Mouse (Mus musculus) midbrain, postnatal 0 days (tissue): Measurements from ENCODE around the gene Erp27. TPM values are rescaled to one million over a fixed set of nuclear protein-coding genes. Genes with fewer than 3 reads are reported as not detected.

Experiments used
- ATAC-seq: fragments of 200-750 bp; cut with Nextera tagmentation; 2 replicates; pipeline ENCODE4 v1.8.0; 2017; ENCODE audit warnings: moderate number of reproducible peaks, mild to moderate bottlenecking, moderate TSS enrichment, moderate library complexity; ENCODE audit not compliant: low FRiP score
- DNase-seq: peaks from one replicate; pipeline ENCODE4 v3.0.0-alpha.2; 2015; ENCODE audit warnings: low spot score
- H3K27ac ChIP-seq: fragments of 300-500 bp; sonication (generic); 2 replicates; pipeline ENCODE4 v1.5.1; 2014; ENCODE audit warnings: low read depth, mild to moderate bottlenecking, low read length, mixed read lengths
- H3K27me3 ChIP-seq: fragments of 300-500 bp; sonication (generic); 2 replicates; pipeline ENCODE4 v1.6.1; 2014; ENCODE audit warnings: low read length, control low read depth, mixed read lengths; ENCODE audit not compliant: insufficient read depth
- H3K36me3 ChIP-seq: fragments of 300-500 bp; sonication (generic); 2 replicates; pipeline ENCODE4 v1.6.1; 2014; ENCODE audit warnings: low read length, control low read depth, mixed read lengths; ENCODE audit not compliant: insufficient read depth
- H3K4me1 ChIP-seq: fragments of 300-500 bp; sonication (generic); 2 replicates; pipeline ENCODE4 v1.6.1; 2014; ENCODE audit warnings: mild to moderate bottlenecking, control low read depth, antibody characterized with exemption, low read length, mixed read lengths; ENCODE audit not compliant: insufficient read depth
- H3K4me2 ChIP-seq: fragments of 300-500 bp; sonication (generic); 2 replicates; pipeline ENCODE4 v1.6.1; 2014; ENCODE audit warnings: low read depth, mild to moderate bottlenecking, low read length, mixed read lengths; ENCODE audit not compliant: poor library complexity, severe bottlenecking
- H3K4me3 ChIP-seq: fragments of 300-500 bp; sonication (generic); 2 replicates; pipeline ENCODE4 v1.5.1; 2014; ENCODE audit warnings: low read depth, mild to moderate bottlenecking, low read length, moderate library complexity
- H3K9ac ChIP-seq: fragments of 300-500 bp; sonication (generic); replicated peaks from 2 replicates; pipeline ENCODE4 v1.6.1; 2014; ENCODE audit warnings: mild to moderate bottlenecking, low read length, moderate library complexity, mixed read lengths; ENCODE audit not compliant: poor library complexity, severe bottlenecking
- H3K9me3 ChIP-seq: fragments of 300-500 bp; sonication (generic); 2 replicates; pipeline ENCODE4 v1.6.1; 2016; ENCODE audit warnings: low read length, control low read depth
- CTCF ChIP-seq: IDR thresholded peaks from 2 replicates; pipeline ENCODE4 v1.5.1; 2016; ENCODE audit warnings: antibody characterized with exemption, mild to moderate bottlenecking
- WGBS: fragments of 180-500 bp; shearing (Covaris S2); extraction: QIAGEN DNeasy Blood & Tissue Kit; methylation state at CpG from one replicate; pipeline ENCODE4 v1.1.7; 2014; 5-methylcytosine and 5-hydroxymethylcytosine counted together
- polyA plus RNA-seq: library from polyadenylated mRNA; unstranded; fragments of >200 nt; fragmentation: Nextera tagmentation; extraction: Ambion mirVana; gene quantifications from 2 replicates; pipeline ENCODE4 v1.2.1, GENCODE M21; 2015
- total RNA-seq: library from RNA; depleted of rRNA; stranded (reverse); fragments of >200 nt; gene quantifications from 2 replicates; pipeline ENCODE4 v1.2.3, GENCODE M21; 2014

The Erp27 gene
- total and polyA plus RNA-seq, 2 experiments from 2014 or later = not detected

DNA sequence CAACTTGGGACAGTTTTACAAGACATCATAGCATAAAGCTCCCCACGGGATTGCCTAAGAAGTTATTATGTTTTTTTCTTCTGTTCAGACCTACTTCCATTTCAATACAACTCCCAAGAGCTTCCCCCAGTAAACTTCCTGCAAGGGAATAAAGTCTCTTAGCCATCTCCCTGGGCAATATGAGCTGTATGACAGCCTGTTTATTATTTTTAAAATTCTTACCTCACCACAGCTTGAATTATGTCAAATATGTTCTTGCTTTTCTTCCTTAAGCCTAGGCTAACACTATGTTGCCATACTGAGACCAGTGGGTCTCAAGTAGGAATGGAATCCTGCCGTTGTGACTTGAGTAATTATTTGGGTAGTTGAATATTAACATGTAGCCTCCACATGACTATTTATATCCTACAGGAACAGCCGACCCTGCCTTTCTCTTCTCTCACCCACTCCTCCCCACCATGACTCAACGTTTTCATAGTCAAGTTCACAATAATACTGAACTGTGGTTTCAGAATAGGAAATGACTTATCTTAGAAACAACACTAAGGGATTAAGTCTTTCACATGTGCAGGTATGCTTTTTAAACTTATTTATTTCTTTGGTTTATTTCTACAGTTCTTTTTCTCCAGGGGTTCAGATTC, 21.5 kb downstream of the Erp27 start:
- no peak overlapping the region for H3K9ac ChIP-seq
- 78% methylated on average over 4 of the region's 4 CpGs for whole genome bisulfite sequencing
- DNase-seq = no peak
- H3K27ac ChIP-seq = no peak overlapping the region
- H3K36me3 ChIP-seq = no peaks in the 10 kb centered on the region
- no peak overlapping the region for H3K4me2 ChIP-seq
- no peaks in the 10 kb centered on the region for H3K27me3 ChIP-seq
- no peak for TF ChIP-seq CTCF
- H3K4me3 ChIP-seq = no peak overlapping the region
- no peaks in the 10 kb centered on the region for H3K4me1 ChIP-seq
- H3K9me3 ChIP-seq = no peaks in the 10 kb centered on the region
- no peak for ATAC-seq

DNA sequence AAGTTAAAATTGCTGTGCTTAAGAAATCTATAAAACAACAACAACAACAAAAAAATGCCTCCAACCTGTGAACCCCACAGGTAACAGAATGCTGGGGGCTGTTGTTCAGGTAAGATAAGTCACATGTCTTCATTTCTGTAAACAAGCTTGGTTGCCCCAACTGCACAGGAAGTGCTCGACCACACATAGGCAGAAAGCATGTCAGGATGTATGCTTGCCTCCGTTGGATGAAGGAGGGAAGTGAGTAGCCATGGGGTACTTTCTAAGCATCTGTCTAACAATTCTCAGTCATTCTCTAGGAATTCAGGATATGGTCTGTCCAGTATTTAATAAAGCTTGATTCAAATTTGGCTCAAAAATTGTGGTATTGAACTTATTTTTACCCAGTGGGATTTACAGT, 23.0 kb downstream of the Erp27 start:
- TF ChIP-seq CTCF = no peak
- H3K4me2 ChIP-seq = no peak overlapping the region
- DNase-seq (no peak), ATAC-seq (no peak)
- no peaks in the 10 kb centered on the region for H3K9me3 ChIP-seq
- no peak overlapping the region for H3K9ac ChIP-seq
- no peak overlapping the region for H3K27ac ChIP-seq
- no peaks in the 10 kb centered on the region for H3K27me3 ChIP-seq
- H3K4me3 ChIP-seq = no peak overlapping the region
- WGBS = 82% methylated on average over 2 of the region's 2 CpGs
- H3K36me3 ChIP-seq = no peaks in the 10 kb centered on the region
- H3K4me1 ChIP-seq = no peaks in the 10 kb centered on the region

DNA sequence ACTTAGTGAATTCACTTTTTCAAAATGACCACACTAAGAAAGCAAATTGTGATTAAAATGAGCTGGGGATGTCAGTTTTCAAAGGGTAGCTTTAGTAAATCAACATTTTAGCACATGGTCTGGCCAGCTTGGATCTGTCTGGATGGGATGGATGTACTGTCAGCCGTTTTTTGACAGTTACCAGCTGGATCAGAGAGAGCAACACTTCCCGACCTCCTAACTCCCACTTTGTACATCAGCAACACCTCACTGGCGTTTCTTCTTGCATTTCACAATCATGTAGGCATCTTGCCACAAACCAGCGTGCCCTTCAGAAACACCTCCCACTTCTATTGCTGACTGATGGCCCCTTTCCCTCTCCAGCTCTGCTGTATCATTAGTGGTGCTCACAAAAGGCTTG, 23.8 kb downstream of the Erp27 start:
- TF ChIP-seq CTCF = no peak
- DNase-seq = no peak
- no peaks in the 10 kb centered on the region for H3K27me3 ChIP-seq
- H3K27ac ChIP-seq = no peak overlapping the region
- no peaks in the 10 kb centered on the region for H3K4me1 ChIP-seq
- H3K9me3 ChIP-seq = no peaks in the 10 kb centered on the region
- H3K4me3 ChIP-seq = no peak overlapping the region
- no peak for ATAC-seq
- WGBS = 73% methylated on average over 4 of the region's 4 CpGs
- no peaks in the 10 kb centered on the region for H3K36me3 ChIP-seq
- H3K4me2 ChIP-seq = no peak overlapping the region
- H3K9ac ChIP-seq = no peak overlapping the region

- ATAC-seq (no peak), DNase-seq (no peak)
- no peaks in the 10 kb centered on the region for H3K36me3 ChIP-seq
- no peak overlapping the region for H3K4me3 ChIP-seq
- 83% methylated on average over 4 of the region's 4 CpGs for WGBS
- no peaks in the 10 kb centered on the region for H3K27me3 ChIP-seq
- no peak for TF ChIP-seq CTCF
- H3K9me3 ChIP-seq = no peaks in the 10 kb centered on the region
- no peak overlapping the region for H3K4me2 ChIP-seq
- no peaks in the 10 kb centered on the region for H3K4me1 ChIP-seq
- H3K27ac ChIP-seq = no peak overlapping the region
- no peak overlapping the region for H3K9ac ChIP-seq
Observed at GRCm38 (mm10) chr6:136897789-136898188, 24.2 kb downstream of the Erp27 start.

- no peaks in the 10 kb centered on the region for H3K27me3 ChIP-seq
- H3K4me2 ChIP-seq = no peak overlapping the region
- no peak overlapping the region for H3K9ac ChIP-seq
- 62% methylated on average over 15 of the region's 15 CpGs for WGBS
- DNase-seq (no peak), ATAC-seq (no peak)
- TF ChIP-seq CTCF = no peak
- H3K27ac ChIP-seq = no peak overlapping the region
- H3K36me3 ChIP-seq = no peaks in the 10 kb centered on the region
- no peaks in the 10 kb centered on the region for H3K9me3 ChIP-seq
- no peaks in the 10 kb centered on the region for H3K4me1 ChIP-seq
- no peak overlapping the region for H3K4me3 ChIP-seq
Observed at GRCm38 (mm10) chr6:136894532-136895339, 27.2 kb downstream of the Erp27 start.

- DNase-seq = no peak
- no peak overlapping the region for H3K27ac ChIP-seq
- H3K9ac ChIP-seq = no peak overlapping the region
- H3K9me3 ChIP-seq = no peaks in the 10 kb centered on the region
- no peak for ATAC-seq
- H3K36me3 ChIP-seq = no peaks in the 10 kb centered on the region
- no peak overlapping the region for H3K4me2 ChIP-seq
- no peak overlapping the region for H3K4me3 ChIP-seq
- no peak for TF ChIP-seq CTCF
- H3K27me3 ChIP-seq = no peaks in the 10 kb centered on the region
- 88% methylated on average over 2 of the region's 2 CpGs for WGBS
- H3K4me1 ChIP-seq = no peaks in the 10 kb centered on the region
Observed at GRCm38 (mm10) chr6:136892002-136892401, 30.0 kb downstream of the Erp27 start.
